Mouse (Mus musculus) spleen, adult 2 months (tissue): ENCODE data around the gene Chchd10.

Source experiments
- CTCF ChIP-seq: fragments of 200-500 bp; IDR thresholded peaks from 2 replicates; pipeline ENCODE4 v1.5.1; 2011; ENCODE audit warnings: mild to moderate bottlenecking, inconsistent platforms; ENCODE audit not compliant: insufficient read depth, insufficient read length, insufficient replicate concordance; ENCODE audit errors: extremely low read depth
- POLR2A ChIP-seq: fragments of 200-500 bp; IDR thresholded peaks from 2 replicates; pipeline ENCODE4 v1.6.1; 2011; ENCODE audit warnings: low read depth, low read length, inconsistent platforms

- TF ChIP-seq POLR2A (no peak), CTCF (no peak)
These were observed 19.8 kb upstream of the Chchd10 start for GRCm38 (mm10) chr10:75913013-75913589.
